Mouse (Mus musculus): ENCODE measurements around the gene Gpr146. TPM values are rescaled to one million over a fixed set of nuclear protein-coding genes. Genes with fewer than 3 reads are reported as not detected.

Gene Gpr146
- polyA plus RNA-seq, 1 experiment from 2014 or later, result 1.7 TPM

DNA sequence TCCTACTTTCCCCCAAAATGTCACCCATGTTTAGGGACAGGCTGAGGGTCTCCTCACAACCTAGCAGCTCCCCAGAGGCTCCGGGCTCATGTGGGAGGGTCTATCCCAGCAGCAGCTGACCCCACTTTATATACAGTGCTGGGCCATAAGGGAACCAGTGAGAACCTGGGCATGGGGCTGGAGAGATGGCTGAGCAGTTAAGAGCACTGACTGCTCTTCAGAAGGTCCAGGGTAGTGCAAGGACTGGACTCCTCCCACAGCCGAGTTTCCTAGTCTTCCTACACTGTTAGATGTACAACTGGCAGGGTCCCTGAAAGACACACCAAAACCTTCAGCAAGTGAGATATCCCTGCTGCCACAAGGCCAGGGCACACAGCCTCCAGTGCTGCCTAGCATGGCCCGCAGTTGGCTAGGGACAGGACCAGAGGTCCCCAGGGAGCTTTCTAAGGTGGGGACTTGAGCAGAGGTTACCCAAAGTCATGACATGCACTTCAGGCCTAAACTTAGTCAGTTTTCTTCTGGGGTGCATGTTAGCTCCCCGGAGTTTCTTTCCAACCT, 19.9 kb downstream of the Gpr146 start:
- WGBS, result 93% methylated on average over 4 of the region's 4 CpGs
- Histone ChIP-seq H3K36me3 (no peaks in the 10 kb centered on the region), H3K9me3 (no peaks in the 10 kb centered on the region), H3K4me1 (replicated peaks) (0 out of 2 replicates have a peak, but pooled peaks cover 4% of the 10 kb centered on the region), H3K27me3 (no peaks in the 10 kb centered on the region), H3K4me3 (replicated peaks) (no peak overlapping the region), H3K9ac (replicated peaks) (no peak overlapping the region), H3K27ac (no peak overlapping the region), H3K4me2 (replicated peaks) (no peak overlapping the region)
- peak; percentile 16; the same call in 1 of the 2 replicates for ATAC-seq

DNA sequence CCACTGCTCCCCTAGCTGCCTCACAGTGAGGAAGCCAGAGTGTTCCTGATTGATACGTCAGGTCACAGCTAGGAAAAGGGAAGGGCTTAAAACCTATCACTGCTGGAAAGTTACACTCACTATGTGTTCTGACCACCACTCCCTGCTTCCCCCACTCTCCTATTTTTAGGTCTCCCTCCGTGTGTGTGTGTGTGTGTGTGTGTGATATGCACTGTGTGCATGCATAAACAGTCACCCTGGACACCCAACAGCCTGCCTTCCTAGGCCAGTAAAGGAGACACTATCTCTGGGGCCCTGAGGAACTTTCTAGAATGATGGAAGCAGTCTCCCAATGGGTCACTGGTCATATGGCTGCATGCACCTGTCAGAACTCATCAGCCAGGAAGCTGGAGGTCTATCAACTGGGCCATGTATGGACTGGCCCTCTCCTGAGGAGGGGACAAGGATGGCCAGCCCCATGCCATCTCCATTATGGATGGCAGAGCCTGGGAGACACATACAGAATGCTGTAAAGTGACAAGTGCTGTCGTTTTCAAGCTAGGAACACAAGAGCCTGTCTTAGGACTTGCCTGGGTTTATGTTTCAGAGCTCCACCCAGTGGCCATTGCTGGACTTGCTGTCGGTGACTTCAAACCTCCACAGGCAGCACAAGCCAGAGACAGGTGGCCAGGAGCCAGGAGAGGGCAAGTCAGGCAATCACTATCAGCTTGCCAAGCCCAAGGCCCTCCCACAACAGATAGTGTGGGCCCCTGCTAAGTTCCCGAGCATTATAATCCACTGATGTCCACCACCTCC, 20.7 kb downstream of the Gpr146 start:
- H3K4me2 ChIP-seq (replicated peaks), result no peak overlapping the region
- H3K36me3 ChIP-seq, result no peaks in the 10 kb centered on the region
- no peak overlapping the region for H3K4me3 ChIP-seq (replicated peaks)
- 0 out of 2 replicates have a peak, but pooled peaks cover 4% of the 10 kb centered on the region for H3K4me1 ChIP-seq (replicated peaks)
- H3K9ac ChIP-seq (replicated peaks), result no peak overlapping the region
- H3K27me3 ChIP-seq, result no peaks in the 10 kb centered on the region
- 44% methylated on average over 5 of the region's 5 CpGs for WGBS
- H3K9me3 ChIP-seq, result no peaks in the 10 kb centered on the region
- H3K27ac ChIP-seq, result no peak overlapping the region
- ATAC-seq, result peak; percentile 83

DNA sequence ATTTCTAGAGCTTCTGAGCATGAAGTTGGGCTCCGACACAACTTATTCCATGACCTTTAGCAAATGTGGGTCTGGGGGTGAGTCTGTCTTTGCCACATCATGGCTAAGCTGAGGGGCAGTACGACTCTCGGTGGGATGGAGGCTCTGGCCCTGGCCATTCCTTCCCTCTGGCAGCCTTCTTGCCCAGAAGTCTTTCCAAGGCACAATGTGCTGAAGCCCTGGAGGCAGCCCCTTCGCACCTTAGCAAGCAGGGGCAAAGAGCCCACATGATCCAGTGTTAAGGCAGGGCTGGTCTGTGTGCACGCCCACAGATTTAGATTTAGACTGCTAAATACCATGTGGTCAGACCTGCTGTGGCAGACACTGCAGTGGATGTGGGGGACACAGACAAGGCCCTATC, 21.3 kb downstream of the Gpr146 start:
- Histone ChIP-seq H3K9ac (replicated peaks) (no peak overlapping the region), H3K4me3 (replicated peaks) (no peak overlapping the region), H3K27ac (no peak overlapping the region), H3K36me3 (no peaks in the 10 kb centered on the region), H3K27me3 (no peaks in the 10 kb centered on the region), H3K4me1 (replicated peaks) (0 out of 2 replicates have a peak, but pooled peaks cover 4% of the 10 kb centered on the region), H3K4me2 (replicated peaks) (no peak overlapping the region), H3K9me3 (no peaks in the 10 kb centered on the region)
- WGBS, result 84% methylated on average over 5 of the region's 5 CpGs
- ATAC-seq, result peak; percentile 17; the same call in 1 of the 2 replicates

DNA sequence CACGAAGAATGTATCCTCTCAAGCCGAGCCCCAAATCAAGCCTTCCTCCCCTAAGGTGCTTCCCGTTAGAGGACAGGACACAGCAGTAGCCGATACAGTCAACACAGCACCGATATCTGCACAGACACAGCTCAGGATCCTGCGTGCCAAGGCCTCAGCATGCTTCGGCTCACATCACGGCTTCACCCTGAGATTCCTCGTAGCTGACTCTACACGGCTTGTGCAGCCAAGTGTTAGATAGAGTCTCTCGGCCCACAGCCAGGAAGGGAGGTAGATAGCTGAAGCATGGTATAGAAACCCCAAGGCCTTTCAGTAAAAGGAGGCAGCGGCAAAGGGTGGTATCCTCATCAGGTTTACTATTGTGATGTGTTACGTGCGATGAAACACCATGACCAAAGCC, 22.5 kb downstream of the Gpr146 start:
- Histone ChIP-seq H3K27ac (no peak overlapping the region), H3K27me3 (no peaks in the 10 kb centered on the region), H3K9me3 (no peaks in the 10 kb centered on the region), H3K9ac (replicated peaks) (no peak overlapping the region), H3K4me2 (replicated peaks) (no peak overlapping the region), H3K36me3 (no peaks in the 10 kb centered on the region), H3K4me1 (replicated peaks) (0 out of 2 replicates have a peak, but pooled peaks cover 4% of the 10 kb centered on the region), H3K4me3 (replicated peaks) (no peak overlapping the region)
- no peak for ATAC-seq
- WGBS, result 91% methylated on average over 14 of the region's 14 CpGs

DNA sequence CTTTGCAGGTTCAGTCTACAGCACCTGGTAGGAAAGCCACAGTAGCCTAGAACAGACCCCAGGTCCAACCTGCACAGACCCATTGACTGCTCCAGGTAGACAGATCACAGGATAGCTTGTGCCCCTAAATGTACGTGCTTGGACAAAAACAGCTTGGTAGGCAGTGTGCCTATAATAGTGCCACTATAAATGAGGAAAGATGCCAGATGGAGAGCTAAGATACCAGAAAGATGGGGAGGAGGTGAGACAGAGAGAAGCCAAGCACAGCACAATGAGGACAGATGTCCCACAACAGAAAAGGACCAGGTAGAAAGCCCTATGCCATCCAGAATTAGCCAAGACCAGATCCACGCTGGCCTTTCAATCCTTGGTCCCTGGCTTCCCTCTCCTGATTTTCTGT, 24.6 kb downstream of the Gpr146 start:
- ATAC-seq, result no peak
- Histone ChIP-seq H3K9me3 (no peaks in the 10 kb centered on the region), H3K4me1 (replicated peaks) (0 out of 2 replicates have a peak, but pooled peaks cover 5% of the 10 kb centered on the region), H3K36me3 (no peaks in the 10 kb centered on the region), H3K4me3 (replicated peaks) (no peak overlapping the region), H3K27me3 (no peaks in the 10 kb centered on the region), H3K9ac (replicated peaks) (no peak overlapping the region), H3K4me2 (replicated peaks) (no peak overlapping the region), H3K27ac (no peak overlapping the region)
- 92% methylated on average over 2 of the region's 2 CpGs for WGBS

DNA sequence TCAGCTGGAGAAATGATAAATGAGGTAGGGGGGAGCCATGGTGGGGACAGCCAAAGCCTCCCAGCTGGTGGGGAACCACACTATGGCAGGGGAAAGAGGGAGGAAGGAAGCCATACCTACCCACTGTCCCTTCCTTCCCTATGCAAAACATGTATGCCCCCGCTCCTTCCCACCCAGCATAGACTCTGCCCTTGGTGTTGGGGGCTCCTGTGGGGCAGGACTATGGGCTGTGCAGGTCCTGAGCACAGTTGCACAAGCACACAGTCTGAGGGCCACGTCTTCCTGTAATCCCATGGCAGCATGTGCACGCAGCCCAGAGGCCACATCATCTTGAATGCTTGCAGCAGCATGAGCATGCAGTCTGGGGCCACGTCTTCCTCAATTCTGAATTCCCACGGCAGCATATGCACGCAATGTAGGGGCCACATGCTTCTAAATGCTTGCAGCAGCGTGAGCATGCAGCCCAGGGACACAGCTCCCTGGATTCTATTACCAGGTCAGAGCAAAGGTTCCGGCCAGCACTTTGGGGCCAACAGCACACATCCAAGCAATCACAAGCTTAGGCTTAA, 26.3 kb downstream of the Gpr146 start:
- ATAC-seq, result no peak
- no peaks in the 10 kb centered on the region for H3K9me3 ChIP-seq
- no peak overlapping the region for H3K9ac ChIP-seq (replicated peaks)
- WGBS, result 90% methylated on average over 8 of the region's 8 CpGs
- H3K27me3 ChIP-seq, result no peaks in the 10 kb centered on the region
- H3K36me3 ChIP-seq, result no peaks in the 10 kb centered on the region
- no peak overlapping the region for H3K4me2 ChIP-seq (replicated peaks)
- H3K27ac ChIP-seq, result no peak overlapping the region
- H3K4me3 ChIP-seq (replicated peaks), result no peak overlapping the region
- 0 out of 2 replicates have a peak, but pooled peaks cover 5% of the 10 kb centered on the region for H3K4me1 ChIP-seq (replicated peaks)

DNA sequence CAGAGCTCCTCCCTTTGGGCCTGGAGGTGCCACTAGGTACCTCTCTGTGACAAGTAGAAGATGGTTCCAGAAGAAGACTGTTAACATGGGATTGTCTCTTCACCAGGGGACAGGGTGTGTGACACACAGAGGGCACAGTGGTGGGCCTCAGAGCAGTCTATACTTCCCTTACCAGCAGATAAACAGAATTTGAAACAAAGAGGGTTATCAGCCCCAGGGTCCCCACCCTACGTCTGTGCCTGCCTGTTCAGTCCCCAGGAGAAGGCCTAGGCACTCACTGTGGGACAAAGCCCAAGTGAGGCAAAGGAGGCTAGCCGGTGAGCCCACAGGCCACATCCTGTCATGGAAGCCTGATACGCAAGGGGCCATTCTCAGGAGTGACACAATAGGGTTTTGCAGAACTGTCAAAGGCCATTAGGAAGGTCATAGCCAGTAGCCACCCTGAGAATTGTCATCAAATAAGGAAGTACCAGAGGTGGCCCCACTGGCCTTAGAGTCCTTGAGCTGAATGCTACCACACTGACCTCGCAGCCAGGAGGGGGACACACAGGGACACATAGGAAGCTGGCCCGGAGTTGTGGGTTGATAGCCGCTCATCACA, 27.4 kb downstream of the Gpr146 start, which contains the start of gene C130050O18Rik:
Gene C130050O18Rik (plus strand): TSS at position 480 of the 601 bp plus-strand sequence.
- Histone ChIP-seq H3K27ac (no peak within 1 kb of the TSS), H3K4me1 (replicated peaks) (0 out of 2 replicates have a peak, but pooled peaks cover 4% of the 10 kb centered on the region), H3K27me3 (no peaks in the 10 kb centered on the region), H3K9me3 (no peaks in the 10 kb centered on the region), H3K4me2 (replicated peaks) (no peak within 1 kb of the TSS), H3K36me3 (no peaks in the 10 kb centered on the region), H3K4me3 (replicated peaks) (no peak within 1 kb of the TSS), H3K9ac (replicated peaks) (no peak within 1 kb of the TSS)
- no peak for ATAC-seq
- 87% methylated on average over 6 of the region's 6 CpGs for WGBS

DNA sequence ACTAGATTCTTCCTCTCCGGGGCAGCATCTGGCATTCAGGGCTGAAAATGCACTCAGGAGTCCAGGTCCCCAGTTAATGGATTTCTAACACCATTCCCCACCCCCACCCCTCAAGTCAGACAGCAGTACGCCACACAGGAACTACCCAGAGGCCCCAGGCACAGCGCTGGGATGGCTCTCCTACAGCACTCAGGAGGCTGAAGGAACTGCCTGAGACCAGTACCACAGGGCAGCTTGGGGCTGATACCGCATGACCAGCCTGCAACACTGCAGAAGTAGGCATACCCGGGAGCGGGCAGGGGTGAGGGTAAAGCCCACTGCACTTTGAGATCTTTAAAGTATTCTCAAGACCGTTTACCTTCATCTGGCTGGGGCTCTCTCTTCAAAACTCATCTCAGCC, 28.0 kb downstream of the Gpr146 start:
- 84% methylated on average over 7 of the region's 7 CpGs for WGBS

DNA sequence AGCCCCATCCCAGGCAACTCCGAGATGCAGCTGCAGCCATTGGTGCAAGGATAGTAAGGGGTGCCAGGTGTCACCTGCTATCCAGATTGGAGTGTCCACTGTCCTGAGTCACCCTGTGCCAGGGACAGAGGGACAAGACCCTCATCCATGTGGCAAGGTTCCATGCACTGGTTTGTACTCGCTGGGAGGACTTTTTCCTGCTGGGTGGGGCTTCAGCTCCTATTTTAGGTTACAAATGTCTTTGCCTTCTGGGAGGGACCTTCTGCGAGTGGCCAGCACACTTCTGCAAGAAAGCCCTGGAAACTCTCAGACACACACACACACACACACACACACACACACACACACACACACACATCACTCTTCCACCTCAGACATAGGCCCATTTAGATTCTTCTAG, 28.5 kb downstream of the Gpr146 start:
- H3K4me3 ChIP-seq (replicated peaks), result no peak overlapping the region
- no peak overlapping the region for H3K4me2 ChIP-seq (replicated peaks)
- no peaks in the 10 kb centered on the region for H3K27me3 ChIP-seq
- no peak overlapping the region for H3K9ac ChIP-seq (replicated peaks)
- H3K36me3 ChIP-seq, result no peaks in the 10 kb centered on the region
- WGBS, result 75% methylated on average over 3 of the region's 3 CpGs
- ATAC-seq, result no peak
- no peak overlapping the region for H3K27ac ChIP-seq
- 0 out of 2 replicates have a peak, but pooled peaks cover 4% of the 10 kb centered on the region for H3K4me1 ChIP-seq (replicated peaks)
- no peaks in the 10 kb centered on the region for H3K9me3 ChIP-seq

More for the DNA sequence above, 28.0 kb downstream of the Gpr146 start:
- Histone ChIP-seq H3K4me2 (replicated peaks) (no peak overlapping the region), H3K9ac (replicated peaks) (no peak overlapping the region), H3K4me1 (replicated peaks) (0 out of 2 replicates have a peak, but pooled peaks cover 4% of the 10 kb centered on the region), H3K36me3 (no peaks in the 10 kb centered on the region), H3K4me3 (replicated peaks) (no peak overlapping the region), H3K27ac (no peak overlapping the region), H3K27me3 (no peaks in the 10 kb centered on the region), H3K9me3 (no peaks in the 10 kb centered on the region)
- ATAC-seq, result no peak

DNA sequence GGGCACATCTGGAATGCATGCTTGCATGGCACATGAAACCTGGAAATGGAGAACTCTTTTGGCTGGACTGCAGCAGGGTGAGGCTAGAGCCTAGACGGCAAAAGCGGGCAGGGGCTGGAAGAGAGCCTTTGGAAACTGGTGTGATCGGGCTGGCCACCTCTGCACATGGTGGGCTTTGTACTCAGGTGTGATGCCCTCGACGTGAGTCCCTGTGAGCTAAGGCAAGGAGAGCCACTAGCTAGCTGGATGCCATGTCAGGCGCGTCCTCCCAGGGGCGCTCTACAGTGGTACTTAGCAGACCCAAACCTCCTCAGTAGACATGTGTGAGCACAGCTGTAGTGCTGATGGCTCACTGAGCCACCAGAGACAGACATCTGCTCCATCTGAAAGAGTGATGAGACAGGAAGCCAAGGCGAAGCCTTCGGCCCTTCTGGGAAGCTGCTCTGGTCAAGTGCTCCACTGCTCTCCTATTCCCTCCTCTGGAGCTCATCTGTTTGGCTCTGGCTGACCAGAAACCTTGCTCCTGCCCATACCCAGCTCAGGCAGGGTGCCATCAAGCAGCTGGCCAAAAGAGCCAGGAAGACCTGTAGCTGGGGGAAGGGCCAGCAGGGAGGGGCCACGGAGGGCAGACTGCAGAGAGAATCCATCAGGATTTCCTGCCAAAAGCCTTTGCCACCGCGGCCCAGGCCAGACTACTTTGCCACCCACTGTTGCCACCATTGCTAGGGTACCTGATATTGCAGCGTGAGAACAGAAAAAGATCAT, 29.8 kb downstream of the Gpr146 start:
- no peaks in the 10 kb centered on the region for H3K36me3 ChIP-seq
- H3K27me3 ChIP-seq, result no peaks in the 10 kb centered on the region
- 89% methylated on average over 14 of the region's 14 CpGs for WGBS
- no peak overlapping the region for H3K9ac ChIP-seq (replicated peaks)
- no peak overlapping the region for H3K27ac ChIP-seq
- H3K4me1 ChIP-seq (replicated peaks), result 0 out of 2 replicates have a peak, but pooled peaks cover 4% of the 10 kb centered on the region
- H3K4me2 ChIP-seq (replicated peaks), result no peak overlapping the region
- no peaks in the 10 kb centered on the region for H3K9me3 ChIP-seq
- no peak for ATAC-seq
- no peak overlapping the region for H3K4me3 ChIP-seq (replicated peaks)

DNA sequence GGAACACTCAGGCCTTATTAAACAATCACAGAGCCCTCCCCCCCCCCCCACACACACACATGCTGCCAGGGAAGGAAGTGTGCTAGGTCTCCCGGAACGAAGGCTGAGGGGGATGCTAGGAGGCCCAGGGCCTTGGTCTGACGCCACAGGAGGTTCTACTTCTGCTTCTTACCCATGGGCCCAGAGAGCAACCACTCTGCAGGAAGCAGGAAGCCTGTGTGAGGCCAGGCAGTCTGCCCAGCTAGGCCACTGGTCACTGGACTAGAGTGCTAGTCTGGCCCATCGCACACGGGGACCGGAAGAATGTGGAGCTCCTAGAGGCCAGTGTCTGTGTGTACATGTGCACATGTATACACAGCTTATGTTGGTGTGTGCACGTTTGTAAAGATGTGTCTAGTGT, 31.0 kb downstream of the Gpr146 start:
- no peak for ATAC-seq
- Histone ChIP-seq H3K9me3 (no peaks in the 10 kb centered on the region), H3K9ac (replicated peaks) (no peak overlapping the region), H3K4me3 (replicated peaks) (no peak overlapping the region), H3K4me2 (replicated peaks) (no peak overlapping the region), H3K4me1 (replicated peaks) (0 out of 2 replicates have a peak, but pooled peaks cover 4% of the 10 kb centered on the region), H3K27ac (no peak overlapping the region), H3K27me3 (no peaks in the 10 kb centered on the region), H3K36me3 (no peaks in the 10 kb centered on the region)
- 84% methylated on average over 7 of the region's 7 CpGs for WGBS
